Mouse (Mus musculus): ENCODE results near the gene Dst.

DNA sequence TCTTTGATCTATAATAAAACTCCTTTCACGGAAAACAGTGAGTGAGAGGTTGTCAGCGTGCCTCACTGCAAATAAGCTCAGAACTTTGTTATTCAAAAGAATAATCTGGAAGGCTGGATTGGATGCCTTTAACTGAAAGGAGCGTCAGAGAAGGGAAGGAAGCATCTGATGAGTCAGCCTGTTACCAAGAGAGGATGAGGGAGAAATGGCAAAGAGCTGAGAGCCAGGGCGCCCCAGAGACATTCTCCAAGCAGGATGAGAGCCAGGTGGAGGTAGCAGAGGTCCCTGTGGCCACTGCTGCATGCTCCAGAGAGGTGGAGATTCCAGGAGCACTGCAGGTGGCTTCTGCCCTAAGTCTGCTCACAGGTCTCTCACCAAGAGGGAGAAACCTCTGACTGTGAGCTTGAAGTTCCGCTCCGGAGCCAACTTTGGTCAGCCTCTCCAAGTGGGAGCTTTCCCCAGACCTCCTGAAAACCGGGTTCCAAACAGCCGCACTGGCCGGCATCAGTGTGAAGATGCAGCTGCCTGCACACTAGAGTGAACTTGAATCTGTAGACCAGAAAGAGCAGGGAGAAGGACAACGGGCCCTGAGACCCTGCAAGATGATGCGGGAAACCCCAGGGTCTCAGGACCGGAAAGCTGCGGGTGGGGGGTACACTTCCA is 231.3 kb downstream of the Dst start:
- TF ChIP-seq CTCF (IDR thresholded peaks at IDR 0.05 in 2 of 3, conservative IDR thresholded peaks at IDR 0.05 in 1 of 3; ENCODE audit: control insufficient read depth in 1 of 3, insufficient read depth in 1 of 3, low read depth in 2 of 3, low read length in 3 of 3, poor library complexity in 1 of 3, severe bottlenecking in 1 of 3): no peak
- no peak for TF ChIP-seq NELFE (IDR thresholded peaks at IDR 0.05; ENCODE audit: low read depth, low read length)
- no peak for TF ChIP-seq POLR2A (IDR thresholded peaks at IDR 0.05; ENCODE audit: control insufficient read depth in 1 of 2, insufficient read depth in 1 of 2, low read depth in 1 of 2, low read length in 2 of 2, poor library complexity in 1 of 2)
- TF ChIP-seq POLR2AphosphoS2 (IDR thresholded peaks at IDR 0.05; ENCODE audit: low read length): no peak
- no peak for TF ChIP-seq TBP (IDR thresholded peaks at IDR 0.05; ENCODE audit: low read depth, low read length)
- no peak for TF ChIP-seq GATA1 (IDR thresholded peaks at IDR 0.05; ENCODE audit: low read depth, low read length)
- TF ChIP-seq ZNF384 (IDR thresholded peaks at IDR 0.05; ENCODE audit: low read depth, low read length): no peak
- no peak for TF ChIP-seq TCF12 (IDR thresholded peaks at IDR 0.05; ENCODE audit: low read depth, low read length)
- no peak for TF ChIP-seq NRF1 (IDR thresholded peaks at IDR 0.05; ENCODE audit: insufficient read depth, low read depth, low read length, poor library complexity, severe bottlenecking)
- no peak for TF ChIP-seq ZMIZ1 (IDR thresholded peaks at IDR 0.05; ENCODE audit: low read depth, low read length)
- TF ChIP-seq RCOR1 (IDR thresholded peaks at IDR 0.05; ENCODE audit: low read depth, low read length): no peak
- no peak for TF ChIP-seq CHD2 (IDR thresholded peaks at IDR 0.05; ENCODE audit: low read length)
- TF ChIP-seq EP300 (IDR thresholded peaks at IDR 0.05; ENCODE audit: low read depth in 1 of 2, low read length in 2 of 2): no peak
- no peak for TF ChIP-seq POLR2AphosphoS5 (IDR thresholded peaks at IDR 0.05; ENCODE audit: borderline replicate concordance, low read depth, low read length)

Measured in MEL (cell line).